Mouse (Mus musculus) heart, adult 11 months (tissue): ENCODE results near the gene Tnc.

ENCODE experiments used
- DNase-seq: peaks from one replicate; pipeline ENCODE4 v3.0.0; 2022

Gene Tnc

GRCm38 (mm10) chr4:64046831-64047493, at the start of gene Tnc:
Tnc (minus strand) TSS chr4:64047015.
- peak; percentile 93 for DNase-seq

GRCm38 (mm10) chr4:64094221-64094620, 47.4 kb upstream of the Tnc start:
- DNase-seq = no peak

GRCm38 (mm10) chr4:64092857-64093256, 46.0 kb upstream of the Tnc start:
- no peak for DNase-seq

GRCm38 (mm10) chr4:64089378-64089777, 42.6 kb upstream of the Tnc start:
- DNase-seq = no peak

GRCm38 (mm10) chr4:64087675-64088074, 40.9 kb upstream of the Tnc start:
- DNase-seq = no peak

- DNase-seq = no peak
These were observed 39.3 kb upstream of the Tnc start for GRCm38 (mm10) chr4:64085993-64086567.

- peak; percentile 86 for DNase-seq
These were observed 37.0 kb upstream of the Tnc start for GRCm38 (mm10) chr4:64083858-64084257.

GRCm38 (mm10) chr4:64078029-64078619, 31.3 kb upstream of the Tnc start:
- peak; percentile 97 for DNase-seq

GRCm38 (mm10) chr4:64076349-64077025, 29.7 kb upstream of the Tnc start:
- DNase-seq = peak; percentile 97

GRCm38 (mm10) chr4:64074725-64075124, 27.9 kb upstream of the Tnc start:
- DNase-seq = no peak

- no peak for DNase-seq
These were observed 20.6 kb upstream of the Tnc start for GRCm38 (mm10) chr4:64067394-64067793.

- DNase-seq = peak; percentile 89
These were observed 18.5 kb upstream of the Tnc start for GRCm38 (mm10) chr4:64065266-64065665.

GRCm38 (mm10) chr4:64058856-64059231, 12.0 kb upstream of the Tnc start:
- DNase-seq = no peak

GRCm38 (mm10) chr4:64058048-64058855, 11.4 kb upstream of the Tnc start:
- DNase-seq = no peak

GRCm38 (mm10) chr4:64048177-64048576, 1.4 kb upstream of the Tnc start:
- DNase-seq = no peak

- DNase-seq = peak; percentile 25
These were observed 2.9 kb downstream of the Tnc start for GRCm38 (mm10) chr4:64043893-64044292.

GRCm38 (mm10) chr4:64043371-64043770, 3.4 kb downstream of the Tnc start:
- DNase-seq = peak; percentile 40

- no peak for DNase-seq
These were observed 7.7 kb downstream of the Tnc start for GRCm38 (mm10) chr4:64039091-64039490.

- DNase-seq = peak; percentile 70
These were observed 9.3 kb downstream of the Tnc start for GRCm38 (mm10) chr4:64037513-64037912.

- DNase-seq = peak; percentile 3
These were observed 12.1 kb downstream of the Tnc start for GRCm38 (mm10) chr4:64034724-64035123.

GRCm38 (mm10) chr4:64033191-64033590, 13.6 kb downstream of the Tnc start:
- DNase-seq = peak; percentile 43

GRCm38 (mm10) chr4:64029486-64029885, 17.3 kb downstream of the Tnc start:
- peak; percentile 31 for DNase-seq

- DNase-seq = peak; percentile 90
These were observed 21.2 kb downstream of the Tnc start for GRCm38 (mm10) chr4:64025591-64025990.
